Mouse (Mus musculus): ENCODE measurements around the gene Olfr820. TPM values are rescaled to one million over a fixed set of nuclear protein-coding genes. Genes with fewer than 3 reads are reported as not detected.

Gene Olfr820
- total and polyA plus RNA-seq, 2 experiments from 2014 or later = not detected

DNA sequence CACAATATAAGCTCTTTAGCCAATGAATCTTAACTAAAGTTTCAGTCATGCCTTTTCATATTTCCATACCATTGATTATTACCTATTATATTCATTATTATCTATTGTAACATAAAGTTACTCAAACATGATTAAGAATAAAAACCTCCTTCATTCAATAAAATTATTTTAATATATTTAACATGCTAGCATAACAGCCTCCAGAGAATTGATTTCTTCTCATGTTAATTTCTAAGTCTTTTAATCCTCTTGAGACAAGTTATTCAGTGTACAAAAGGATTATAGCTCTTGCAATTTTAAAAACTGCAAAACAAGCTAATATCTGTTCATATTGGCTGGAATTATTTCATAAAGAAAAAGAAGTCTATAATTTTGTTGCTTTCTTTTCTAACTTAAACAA is 17.6 kb downstream of the Olfr820 start, which contains the start of gene Olfr821:
TSS of gene Olfr821 (plus strand) at position 301 of the 400 bp plus-strand sequence.
- no peaks in the 10 kb centered on the region for H3K9me3 ChIP-seq (replicated peaks; ENCODE audit: control insufficient read depth, low read length)
- ATAC-seq (ENCODE audit: insufficient read depth, low read depth) (no peak), DNase-seq (ENCODE audit: low spot score) (no peak)
- no peak within 1 kb of the TSS for H3K4me2 ChIP-seq (ENCODE audit: low read depth, low read length)
- TF ChIP-seq CTCF (IDR thresholded peaks at IDR 0.05; ENCODE audit: low read depth) = no peak
- TF ChIP-seq EP300 (IDR thresholded peaks at IDR 0.05; ENCODE audit: low read depth) = no peak
- H3K36me3 ChIP-seq (replicated peaks; ENCODE audit: control insufficient read depth, insufficient read depth, low read length) = no peaks in the 10 kb centered on the region
- no peaks in the 10 kb centered on the region for H3K4me1 ChIP-seq (ENCODE audit: control insufficient read depth, insufficient read depth)
- H3K27me3 ChIP-seq (ENCODE audit: control insufficient read depth, insufficient read depth, low read length) = no peaks in the 10 kb centered on the region
- H3K27ac ChIP-seq (ENCODE audit: low read depth) = no peak within 1 kb of the TSS
- no peak within 1 kb of the TSS for H3K9ac ChIP-seq (replicated peaks; ENCODE audit: low read depth, low read length)
- no peak within 1 kb of the TSS for H3K4me3 ChIP-seq (ENCODE audit: low read depth, low read length)

GRCm38 (mm10) chr10:130037096-130037495 is 24.7 kb downstream of the Olfr820 start:
- Histone ChIP-seq H3K4me1 (ENCODE audit: control insufficient read depth, insufficient read depth) (no peaks in the 10 kb centered on the region), H3K4me3 (ENCODE audit: low read depth, low read length) (no peak overlapping the region), H3K9me3 (replicated peaks; ENCODE audit: control insufficient read depth, low read length) (no peaks in the 10 kb centered on the region), H3K36me3 (replicated peaks; ENCODE audit: control insufficient read depth, insufficient read depth, low read length) (no peaks in the 10 kb centered on the region), H3K27me3 (ENCODE audit: control insufficient read depth, insufficient read depth, low read length) (no peaks in the 10 kb centered on the region), H3K9ac (replicated peaks; ENCODE audit: low read depth, low read length) (no peak overlapping the region), H3K4me2 (ENCODE audit: low read depth, low read length) (no peak overlapping the region), H3K27ac (ENCODE audit: low read depth) (no peak overlapping the region)
- TF ChIP-seq EP300 (IDR thresholded peaks at IDR 0.05; ENCODE audit: low read depth) (no peak), CTCF (IDR thresholded peaks at IDR 0.05; ENCODE audit: low read depth) (no peak)
- WGBS = 57% methylated on average over 6 of the region's 6 CpGs
- DNase-seq (ENCODE audit: low spot score) (no peak), ATAC-seq (ENCODE audit: insufficient read depth, low read depth) (no peak)

Other genes starting within 250 kb of the Olfr820 start
- gene Olfr808, start 247.1 kb upstream of the Olfr820 start, total RNA-seq (2014; rRNA removed; ENCODE audit: low replicate concordance) = not detected in 2 replicates
- gene Olfr808, start 247.1 kb upstream of the Olfr820 start, polyA plus RNA-seq (2015; fragmentation: Nextera tagmentation; extraction: Ambion mirVana) = not detected in 2 replicates
- not detected in 2 replicates for gene Olfr809, start 238.0 kb upstream of the Olfr820 start, total RNA-seq (2014; rRNA removed; ENCODE audit: low replicate concordance)
- gene Olfr809, start 238.0 kb upstream of the Olfr820 start, polyA plus RNA-seq (2015; fragmentation: Nextera tagmentation; extraction: Ambion mirVana) = not detected in 2 replicates
- gene Olfr810, start 217.7 kb upstream of the Olfr820 start, total RNA-seq (2014; rRNA removed; ENCODE audit: low replicate concordance) = not detected in 2 replicates
- gene Olfr810, start 217.7 kb upstream of the Olfr820 start, polyA plus RNA-seq (2015; fragmentation: Nextera tagmentation; extraction: Ambion mirVana) = not detected in 2 replicates
- gene Olfr811, start 208.2 kb upstream of the Olfr820 start, total RNA-seq (2014; rRNA removed; ENCODE audit: low replicate concordance) = not detected in 2 replicates
- not detected in 2 replicates for gene Olfr811, start 208.2 kb upstream of the Olfr820 start, polyA plus RNA-seq (2015; fragmentation: Nextera tagmentation; extraction: Ambion mirVana)
- not detected in 2 replicates for gene Olfr812, start 166.5 kb upstream of the Olfr820 start, total RNA-seq (2014; rRNA removed; ENCODE audit: low replicate concordance)
- gene Olfr812, start 166.5 kb upstream of the Olfr820 start, polyA plus RNA-seq (2015; fragmentation: Nextera tagmentation; extraction: Ambion mirVana) = not detected in 2 replicates
- gene Olfr813, start 157.3 kb upstream of the Olfr820 start, total RNA-seq (2014; rRNA removed; ENCODE audit: low replicate concordance) = not detected in 2 replicates
- not detected in 2 replicates for gene Olfr813, start 157.3 kb upstream of the Olfr820 start, polyA plus RNA-seq (2015; fragmentation: Nextera tagmentation; extraction: Ambion mirVana)
- not detected in 2 replicates for gene Olfr814, start 132.8 kb upstream of the Olfr820 start, total RNA-seq (2014; rRNA removed; ENCODE audit: low replicate concordance)
- gene Olfr814, start 132.8 kb upstream of the Olfr820 start, polyA plus RNA-seq (2015; fragmentation: Nextera tagmentation; extraction: Ambion mirVana) = not detected in 2 replicates
- not detected in 2 replicates for gene Olfr815, start 106.8 kb upstream of the Olfr820 start, total RNA-seq (2014; rRNA removed; ENCODE audit: low replicate concordance)
- gene Olfr815, start 106.8 kb upstream of the Olfr820 start, polyA plus RNA-seq (2015; fragmentation: Nextera tagmentation; extraction: Ambion mirVana) = not detected in 2 replicates
- gene Olfr816, start 97.0 kb upstream of the Olfr820 start, total RNA-seq (2014; rRNA removed; ENCODE audit: low replicate concordance) = not detected in 2 replicates
- not detected in 2 replicates for gene Olfr816, start 97.0 kb upstream of the Olfr820 start, polyA plus RNA-seq (2015; fragmentation: Nextera tagmentation; extraction: Ambion mirVana)
- not detected in 2 replicates for gene Olfr818, start 63.5 kb upstream of the Olfr820 start, total RNA-seq (2014; rRNA removed; ENCODE audit: low replicate concordance)
- gene Olfr818, start 63.5 kb upstream of the Olfr820 start, polyA plus RNA-seq (2015; fragmentation: Nextera tagmentation; extraction: Ambion mirVana) = not detected in 2 replicates
- gene Olfr819, start 45.4 kb upstream of the Olfr820 start, total RNA-seq (2014; rRNA removed; ENCODE audit: low replicate concordance) = not detected in 2 replicates
- not detected in 2 replicates for gene Olfr819, start 45.4 kb upstream of the Olfr820 start, polyA plus RNA-seq (2015; fragmentation: Nextera tagmentation; extraction: Ambion mirVana)
- gene Olfr247, start 36.5 kb upstream of the Olfr820 start, total RNA-seq (2014; rRNA removed; ENCODE audit: low replicate concordance) = not detected in 2 replicates
- not detected in 2 replicates for gene Olfr247, start 36.5 kb upstream of the Olfr820 start, polyA plus RNA-seq (2015; fragmentation: Nextera tagmentation; extraction: Ambion mirVana)
- not detected in 2 replicates for gene Gm10310, start 27.6 kb upstream of the Olfr820 start, total RNA-seq (2014; rRNA removed; ENCODE audit: low replicate concordance)
- not detected in 2 replicates for gene Gm10310, start 27.6 kb upstream of the Olfr820 start, polyA plus RNA-seq (2015; fragmentation: Nextera tagmentation; extraction: Ambion mirVana)
- gene Olfr821, start 17.7 kb downstream of the Olfr820 start, total RNA-seq (2014; rRNA removed; ENCODE audit: low replicate concordance) = not detected in 2 replicates
- not detected in 2 replicates for gene Olfr821, start 17.7 kb downstream of the Olfr820 start, polyA plus RNA-seq (2015; fragmentation: Nextera tagmentation; extraction: Ambion mirVana)
- gene Olfr822, start 58.6 kb downstream of the Olfr820 start, total RNA-seq (2014; rRNA removed; ENCODE audit: low replicate concordance) = not detected in 2 replicates
- not detected in 2 replicates for gene Olfr822, start 58.6 kb downstream of the Olfr820 start, polyA plus RNA-seq (2015; fragmentation: Nextera tagmentation; extraction: Ambion mirVana)
- gene Olfr823, start 102.8 kb downstream of the Olfr820 start, total RNA-seq (2014; rRNA removed; ENCODE audit: low replicate concordance) = not detected in 2 replicates
- gene Olfr823, start 102.8 kb downstream of the Olfr820 start, polyA plus RNA-seq (2015; fragmentation: Nextera tagmentation; extraction: Ambion mirVana) = not detected in 2 replicates
- not detected in 2 replicates for gene Olfr824, start 117.4 kb downstream of the Olfr820 start, total RNA-seq (2014; rRNA removed; ENCODE audit: low replicate concordance)
- gene Olfr824, start 117.4 kb downstream of the Olfr820 start, polyA plus RNA-seq (2015; fragmentation: Nextera tagmentation; extraction: Ambion mirVana) = not detected in 2 replicates
- gene Olfr825, start 154.1 kb downstream of the Olfr820 start, total RNA-seq (2014; rRNA removed; ENCODE audit: low replicate concordance) = not detected in 2 replicates
- gene Olfr825, start 154.1 kb downstream of the Olfr820 start, polyA plus RNA-seq (2015; fragmentation: Nextera tagmentation; extraction: Ambion mirVana) = not detected in 2 replicates
- not detected in 2 replicates for gene Olfr826, start 171.6 kb downstream of the Olfr820 start, total RNA-seq (2014; rRNA removed; ENCODE audit: low replicate concordance)
- not detected in 2 replicates for gene Olfr826, start 171.6 kb downstream of the Olfr820 start, polyA plus RNA-seq (2015; fragmentation: Nextera tagmentation; extraction: Ambion mirVana)
- gene Olfr827, start 201.8 kb downstream of the Olfr820 start, total RNA-seq (2014; rRNA removed; ENCODE audit: low replicate concordance) = not detected in 2 replicates
- gene Olfr827, start 201.8 kb downstream of the Olfr820 start, polyA plus RNA-seq (2015; fragmentation: Nextera tagmentation; extraction: Ambion mirVana) = not detected in 2 replicates